Mouse (Mus musculus) CD4-positive, CD25-positive, alpha-beta regulatory T cell, adult 2 months (primary cell): ENCODE results near the gene Lamtor5.
"Not testable (repeated sequence)": the region's sequence is repeated elsewhere in the genome, so short reads cannot be mapped to it uniquely, and the experiment has no call there.

Experiments used
- DNase-seq: peaks from one replicate; pipeline ENCODE4 v3.0.0-alpha.2; 2012; ENCODE audit warnings: low read depth, low spot score

Gene Lamtor5

DNA sequence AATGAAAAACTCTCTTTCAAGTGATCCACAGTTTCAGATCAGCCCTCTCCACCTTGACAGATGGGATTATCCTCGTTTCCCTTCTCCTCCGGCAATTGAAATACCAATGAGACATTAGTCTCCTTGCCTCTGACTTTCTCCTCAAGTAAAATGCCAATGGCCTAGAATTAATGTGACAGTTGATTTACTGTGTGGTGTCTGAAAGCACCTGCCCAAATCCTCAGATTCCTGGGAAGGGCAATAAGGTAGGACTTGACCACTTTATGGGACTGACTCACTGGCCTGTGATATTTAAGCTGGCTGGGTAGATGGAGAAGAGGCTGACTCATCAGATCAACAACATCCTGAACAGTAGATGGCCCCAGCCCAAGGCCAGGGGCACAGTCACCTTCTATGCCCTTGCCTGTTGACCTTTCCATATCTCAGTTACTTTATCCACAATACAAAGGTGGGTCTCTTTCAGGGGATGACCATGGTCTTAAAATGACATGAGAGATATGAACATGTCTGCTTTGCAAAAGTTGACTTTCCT is 11.8 kb upstream of the Lamtor5 start:
- DNase-seq: no peak

DNA sequence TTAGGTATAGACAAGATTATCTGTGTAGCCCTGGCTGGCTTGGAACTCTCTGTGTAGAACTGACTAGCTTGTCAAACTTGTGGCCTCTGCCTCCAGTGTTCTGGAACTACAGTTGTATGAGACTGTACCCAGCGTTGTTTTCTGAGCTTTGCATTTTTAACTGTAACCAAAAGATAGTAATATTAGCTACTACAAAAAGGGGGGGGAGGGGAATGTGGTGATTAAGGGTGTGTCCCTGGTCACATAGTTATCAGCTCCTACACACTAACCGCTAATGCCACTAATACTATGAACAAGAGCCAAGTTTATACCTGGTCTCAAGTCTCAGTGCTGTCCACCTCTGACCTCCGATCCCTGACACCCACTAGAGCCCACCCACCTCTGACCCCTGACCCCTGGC is 6.2 kb upstream of the Lamtor5 start:
- no peak for DNase-seq

DNA sequence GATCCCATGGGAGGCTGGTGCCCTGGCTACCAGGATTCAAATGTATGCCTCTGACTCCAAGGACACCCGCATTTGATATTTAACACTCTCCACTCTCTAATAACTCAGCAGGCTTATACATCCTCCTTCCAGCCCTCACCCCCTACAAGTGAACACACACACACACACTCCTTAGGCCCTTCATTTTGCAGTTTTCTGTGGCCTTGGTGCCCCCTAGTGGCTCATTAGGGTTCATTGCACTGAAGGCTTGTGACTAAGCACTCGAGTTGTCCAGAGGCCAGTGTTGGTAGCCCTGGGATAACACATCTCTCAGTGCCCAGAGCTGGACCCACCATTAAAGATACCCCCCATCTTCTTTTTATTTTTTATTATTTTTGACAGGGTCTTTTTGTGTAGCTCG is 4.8 kb upstream of the Lamtor5 start:
- peak; percentile 83 for DNase-seq

DNA sequence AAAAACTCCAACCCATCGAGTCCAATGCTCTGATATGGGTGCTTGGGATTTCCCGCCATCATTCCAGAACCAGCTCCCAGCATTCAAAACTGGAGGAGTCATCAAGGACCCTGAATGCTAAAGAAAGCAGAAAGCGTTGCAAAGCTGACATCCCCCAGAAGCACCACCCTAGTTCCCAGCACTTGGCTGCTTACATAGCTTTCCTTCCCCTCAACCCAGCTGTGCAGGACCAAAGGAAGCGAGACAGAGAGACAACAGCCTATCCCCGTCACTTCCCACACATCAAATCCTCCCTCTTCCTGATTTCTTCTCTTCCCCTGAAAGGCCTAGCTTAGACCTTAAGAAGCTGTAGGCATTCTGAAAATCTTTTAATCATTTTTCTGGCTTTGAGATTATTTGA is 3.3 kb upstream of the Lamtor5 start:
- DNase-seq: no peak

DNA sequence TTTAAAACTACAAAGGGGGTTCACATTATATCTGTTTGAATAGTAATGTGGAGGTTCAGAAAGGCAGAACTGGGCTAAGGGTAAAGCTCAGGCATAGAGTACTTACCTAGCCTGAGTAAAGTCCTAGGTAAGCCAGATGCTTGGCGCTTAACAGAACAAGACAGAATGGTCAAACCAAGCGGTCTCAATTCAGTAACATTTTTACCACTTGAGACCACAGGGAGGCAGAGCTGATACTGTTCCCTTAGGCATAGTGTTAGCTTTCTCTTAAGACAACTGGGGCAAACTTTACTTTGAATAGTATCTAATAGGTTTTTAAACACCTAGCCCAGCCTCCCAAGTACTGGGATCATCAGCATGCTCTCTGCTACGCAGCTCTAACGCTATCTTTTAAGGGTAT is 2.7 kb upstream of the Lamtor5 start:
- peak; percentile 7 for DNase-seq

DNA sequence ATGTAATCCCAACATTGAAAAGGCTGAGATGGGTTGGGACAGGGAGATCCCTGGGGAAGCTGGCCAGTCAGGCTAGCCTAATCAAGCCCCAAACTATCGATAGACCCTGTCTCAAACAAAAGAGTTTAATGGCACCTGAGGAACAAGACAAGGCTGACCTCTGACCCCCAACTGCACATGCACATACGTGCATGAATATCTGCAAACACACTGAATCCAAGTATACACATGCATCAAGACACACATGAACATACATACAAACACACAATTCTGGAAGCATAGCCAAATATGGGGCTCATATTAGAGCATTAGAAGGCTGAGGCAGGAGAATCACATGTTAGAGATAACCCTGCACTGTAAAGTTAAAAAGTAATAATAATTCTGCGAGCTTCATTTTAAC is 2.0 kb upstream of the Lamtor5 start:
- no peak for DNase-seq

DNA sequence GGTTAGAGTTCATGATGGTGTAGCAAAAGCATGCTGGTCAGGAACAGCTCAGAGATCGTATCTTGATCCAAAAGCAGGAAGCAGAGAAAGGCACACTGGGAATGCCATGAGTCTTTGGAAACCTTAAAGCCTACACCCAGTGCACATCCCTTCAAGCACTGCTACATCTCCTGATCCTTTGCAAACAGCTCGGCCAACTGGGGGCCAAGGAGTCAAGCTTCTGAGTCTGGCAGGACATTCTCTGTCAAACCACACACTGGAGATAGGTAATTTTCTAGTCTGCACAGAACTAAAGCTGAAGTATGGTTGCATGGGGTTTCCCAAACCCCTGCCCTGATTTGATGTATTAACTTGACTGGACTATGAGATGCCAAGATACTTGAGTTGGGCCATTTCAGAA is 7.5 kb downstream of the Lamtor5 start:
- no peak for DNase-seq

DNA sequence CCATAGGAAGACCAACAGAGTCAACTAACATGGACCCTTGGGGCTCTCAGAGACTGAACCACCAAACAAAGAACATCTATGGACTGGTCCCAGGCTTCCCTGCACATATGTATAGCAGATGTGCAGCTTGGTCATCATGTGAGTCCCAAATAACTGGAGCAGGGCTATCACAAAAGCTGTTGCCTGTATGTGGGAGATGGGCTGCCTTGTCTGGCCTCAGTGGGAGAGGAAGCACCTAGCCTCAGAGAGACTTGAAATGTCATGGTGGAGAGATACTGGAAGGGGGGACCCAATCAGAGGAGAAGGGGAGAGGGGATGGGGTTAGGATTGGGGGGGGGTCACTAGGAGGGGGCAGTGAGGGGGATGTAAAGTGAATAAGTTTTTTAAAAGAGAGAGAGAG is 8.7 kb downstream of the Lamtor5 start:
- DNase-seq: no peak

DNA sequence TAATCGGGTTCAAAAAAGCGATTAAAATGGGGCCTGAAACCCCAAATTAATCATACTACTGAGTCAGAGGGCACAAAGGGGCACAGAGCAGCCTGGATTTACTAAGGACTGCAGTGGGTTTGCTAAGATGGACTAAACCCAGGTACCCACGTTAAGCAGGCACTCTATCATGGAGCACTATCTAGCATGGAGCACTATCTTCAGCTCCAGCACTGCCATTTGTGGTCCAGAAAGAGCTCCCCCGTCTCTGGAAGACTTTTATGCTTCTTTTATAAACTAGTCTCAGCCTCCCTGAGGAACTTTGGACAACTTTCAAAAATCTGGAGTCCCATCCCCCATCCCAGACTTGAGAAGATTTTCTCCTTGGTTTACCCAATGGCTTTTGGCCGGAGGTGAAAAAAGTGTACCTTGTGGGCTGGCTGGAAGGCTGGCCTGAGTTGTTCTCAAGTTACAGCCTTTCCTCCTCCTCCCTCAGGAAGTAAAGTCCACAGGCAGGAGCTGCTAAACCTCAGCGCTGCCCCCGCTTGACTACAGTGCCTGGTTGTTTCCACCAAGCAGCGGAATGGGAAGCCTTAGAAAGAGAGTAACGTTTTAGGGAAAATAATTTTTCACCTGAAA is 12.2 kb downstream of the Lamtor5 start, which contains the start of gene Slc16a4:
Slc16a4 (plus strand) TSS at position 467 of the 618 bp plus-strand sequence.
- DNase-seq: no peak

DNA sequence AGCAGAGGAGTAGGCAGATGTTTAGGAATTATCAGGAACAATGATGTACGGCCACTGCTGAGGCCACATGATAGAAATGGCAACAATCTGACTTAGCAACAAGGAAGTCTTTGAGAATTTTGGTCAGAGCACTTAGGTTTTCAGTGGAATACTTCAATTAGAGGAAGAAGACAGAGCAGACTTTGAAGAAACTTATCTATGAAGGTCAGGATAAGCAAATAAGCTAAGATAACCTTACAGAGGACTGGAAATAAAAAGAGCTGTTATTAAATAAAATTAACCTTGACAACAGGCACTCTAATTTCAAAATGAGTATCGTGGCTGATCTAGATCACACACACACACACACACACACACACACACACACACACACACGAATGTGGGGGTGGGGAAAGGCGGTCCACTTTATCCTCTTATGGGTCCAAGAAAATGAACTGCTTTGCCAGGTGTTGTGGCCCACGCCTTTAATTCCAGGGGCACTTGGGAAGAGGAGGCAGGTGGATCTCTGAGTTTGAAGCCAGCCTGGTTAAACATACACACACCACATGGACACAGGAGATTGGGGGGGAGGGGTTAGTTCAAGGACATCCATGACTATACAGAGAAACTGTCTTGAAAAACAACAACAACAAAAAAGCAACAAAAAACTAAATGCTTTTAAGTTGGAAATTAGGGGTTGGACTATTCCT is 17.2 kb downstream of the Lamtor5 start:
- no peak for DNase-seq

DNA sequence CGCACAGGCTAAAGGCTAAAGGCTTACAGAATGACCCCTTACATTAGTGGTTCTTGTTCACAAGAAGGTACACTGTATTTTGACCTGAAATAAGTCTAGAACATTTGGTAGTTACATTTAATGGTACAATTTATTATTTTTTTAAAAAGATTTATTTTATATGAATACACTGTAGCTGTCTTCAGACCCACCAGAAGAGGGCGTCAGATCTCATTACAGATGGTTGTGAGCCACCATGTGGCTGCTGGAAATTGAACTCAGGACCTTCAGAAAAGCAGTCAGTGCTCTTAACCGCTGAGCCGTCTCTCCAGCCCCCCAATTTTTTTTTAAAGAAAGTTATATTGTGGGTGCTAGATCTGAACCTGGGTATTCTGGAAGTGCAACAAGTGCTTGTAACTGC is 18.3 kb downstream of the Lamtor5 start:
- not testable (repeated sequence) for DNase-seq

DNA sequence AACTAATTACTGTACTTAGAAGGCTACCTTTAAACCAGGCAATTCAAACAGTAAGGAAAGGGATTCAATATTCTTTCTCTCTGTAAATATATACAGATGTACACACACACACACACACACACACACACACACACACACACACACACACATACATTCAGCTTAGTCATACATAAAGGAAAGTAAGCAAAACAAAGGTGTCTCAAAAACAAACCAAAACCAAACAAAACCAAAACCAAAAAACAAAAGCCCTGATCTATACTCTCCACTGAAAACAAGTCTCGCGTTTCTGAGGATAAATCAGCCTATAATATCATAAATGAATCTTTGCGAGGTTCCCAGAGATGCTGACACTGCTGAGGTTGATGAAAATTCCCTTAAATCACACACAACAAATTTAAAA is 38.7 kb downstream of the Lamtor5 start:
- DNase-seq: no peak

DNA sequence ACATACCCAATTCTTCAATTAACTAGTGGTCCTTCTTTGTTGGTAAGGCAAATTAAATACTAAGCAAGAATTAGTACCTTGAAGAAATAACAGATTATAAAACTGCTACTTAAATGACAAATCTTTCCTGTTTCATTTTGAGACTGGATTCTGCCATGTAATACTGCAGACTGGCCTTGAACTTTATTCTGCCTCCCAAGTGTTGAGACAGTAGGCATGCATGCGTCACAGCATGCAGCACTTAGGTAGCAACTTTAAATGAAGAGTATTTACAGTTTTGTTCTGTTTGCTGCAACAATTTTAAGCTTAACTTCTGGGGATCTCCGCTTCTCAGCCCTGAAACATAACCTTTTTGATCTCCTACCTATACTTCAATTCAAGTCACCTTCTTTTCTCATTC is 42.5 kb downstream of the Lamtor5 start:
- no peak for DNase-seq

DNA sequence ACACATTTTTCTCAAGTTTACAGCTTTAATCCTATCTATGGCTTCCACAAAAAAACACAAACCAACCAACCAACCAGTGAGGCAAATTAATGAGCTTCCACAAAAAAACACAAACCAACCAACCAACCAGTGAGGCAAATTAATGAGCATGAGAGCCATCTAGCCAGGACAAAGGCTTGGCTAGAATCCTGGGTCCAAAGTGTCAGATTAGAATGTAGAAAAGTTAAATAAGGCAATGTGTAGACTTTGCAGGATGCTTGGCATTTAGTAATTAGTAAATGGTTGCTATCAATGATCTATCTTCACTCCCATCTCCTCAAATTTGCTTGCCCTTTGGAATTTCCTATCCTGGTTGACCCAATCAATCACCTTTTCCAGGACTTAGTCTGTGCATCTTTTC is 43.1 kb downstream of the Lamtor5 start:
- no peak for DNase-seq

DNA sequence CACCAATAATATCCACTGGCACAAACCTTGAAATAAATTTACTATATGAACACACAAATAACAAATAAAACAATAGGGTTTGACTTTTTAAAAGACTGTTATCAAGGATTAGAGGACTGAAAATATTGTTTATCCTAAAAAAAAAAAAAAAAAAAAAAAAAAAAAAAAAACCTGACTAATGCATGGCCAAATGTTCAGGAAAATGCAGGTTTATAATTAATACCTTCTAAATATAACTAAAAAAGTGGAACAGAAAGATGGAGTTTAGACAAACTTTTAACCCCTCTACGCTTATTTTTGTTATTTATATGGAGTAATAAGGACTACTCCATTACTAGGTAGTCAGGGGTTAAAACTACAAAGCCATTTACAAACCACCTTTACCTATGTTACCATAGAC is 47.8 kb downstream of the Lamtor5 start:
- DNase-seq: no peak

DNA sequence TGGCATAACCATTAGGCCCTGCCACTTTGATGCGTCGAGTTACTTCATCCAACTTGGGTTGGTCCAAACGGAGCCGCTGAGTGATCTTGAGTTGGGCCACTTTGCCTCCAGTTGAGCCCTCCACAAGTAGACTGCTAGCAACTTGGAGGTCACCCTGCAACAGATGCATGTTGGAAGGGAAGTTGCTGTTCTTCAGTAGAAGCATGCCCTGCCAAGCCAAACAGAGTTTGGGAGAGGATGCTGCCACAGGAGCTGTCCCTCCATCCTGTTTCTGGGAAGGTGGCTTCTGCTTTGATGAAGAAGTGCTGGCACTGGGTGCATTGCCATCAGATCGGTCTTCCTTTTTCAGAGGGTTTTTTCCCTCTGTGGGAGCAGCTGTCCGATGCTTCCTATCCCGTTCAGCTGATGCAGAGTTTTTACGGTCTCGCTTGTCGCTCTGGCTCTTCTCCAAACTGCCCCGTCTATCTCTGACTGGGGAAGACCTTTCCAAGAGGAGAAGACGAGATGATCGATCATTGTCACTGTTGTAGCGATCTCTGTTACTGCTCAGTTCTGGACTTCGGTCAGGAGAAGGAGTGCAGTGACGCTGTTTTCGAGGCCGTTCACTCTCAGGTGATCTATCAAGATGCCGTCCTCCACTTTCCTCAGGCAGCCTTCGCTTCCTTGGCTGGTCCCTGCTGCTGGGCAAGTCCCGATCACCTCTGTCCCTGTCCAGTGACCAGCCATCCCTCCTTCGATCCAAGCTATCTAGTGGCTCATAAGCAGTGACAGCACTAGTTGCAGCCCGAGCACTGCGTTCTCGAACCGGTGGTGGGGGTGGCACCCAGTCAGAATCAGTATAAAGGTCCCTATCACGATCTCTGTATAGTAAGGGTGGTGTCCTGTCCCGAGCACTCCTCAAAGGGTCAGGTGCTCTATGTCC is 52.1 kb downstream of the Lamtor5 start:
- DNase-seq: no peak

DNA sequence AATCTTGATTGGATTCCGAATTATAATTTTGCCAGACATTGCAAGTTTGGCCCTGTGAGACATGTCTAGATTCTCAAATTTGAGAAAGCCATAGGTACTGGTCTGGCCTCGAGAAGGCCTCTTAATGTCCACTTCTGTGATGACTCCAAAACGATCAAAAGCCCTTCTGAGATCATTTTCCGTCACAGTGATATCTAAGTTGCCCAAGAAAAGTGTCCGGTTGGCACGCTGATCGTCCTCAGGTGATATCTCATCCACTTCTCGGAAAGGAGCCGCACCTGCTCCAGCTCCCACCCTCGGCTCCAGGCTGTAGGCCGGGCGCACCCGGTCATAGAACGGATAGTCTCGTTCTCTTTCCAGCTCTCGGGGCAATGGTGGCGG is 53.1 kb downstream of the Lamtor5 start:
- DNase-seq: no peak

DNA sequence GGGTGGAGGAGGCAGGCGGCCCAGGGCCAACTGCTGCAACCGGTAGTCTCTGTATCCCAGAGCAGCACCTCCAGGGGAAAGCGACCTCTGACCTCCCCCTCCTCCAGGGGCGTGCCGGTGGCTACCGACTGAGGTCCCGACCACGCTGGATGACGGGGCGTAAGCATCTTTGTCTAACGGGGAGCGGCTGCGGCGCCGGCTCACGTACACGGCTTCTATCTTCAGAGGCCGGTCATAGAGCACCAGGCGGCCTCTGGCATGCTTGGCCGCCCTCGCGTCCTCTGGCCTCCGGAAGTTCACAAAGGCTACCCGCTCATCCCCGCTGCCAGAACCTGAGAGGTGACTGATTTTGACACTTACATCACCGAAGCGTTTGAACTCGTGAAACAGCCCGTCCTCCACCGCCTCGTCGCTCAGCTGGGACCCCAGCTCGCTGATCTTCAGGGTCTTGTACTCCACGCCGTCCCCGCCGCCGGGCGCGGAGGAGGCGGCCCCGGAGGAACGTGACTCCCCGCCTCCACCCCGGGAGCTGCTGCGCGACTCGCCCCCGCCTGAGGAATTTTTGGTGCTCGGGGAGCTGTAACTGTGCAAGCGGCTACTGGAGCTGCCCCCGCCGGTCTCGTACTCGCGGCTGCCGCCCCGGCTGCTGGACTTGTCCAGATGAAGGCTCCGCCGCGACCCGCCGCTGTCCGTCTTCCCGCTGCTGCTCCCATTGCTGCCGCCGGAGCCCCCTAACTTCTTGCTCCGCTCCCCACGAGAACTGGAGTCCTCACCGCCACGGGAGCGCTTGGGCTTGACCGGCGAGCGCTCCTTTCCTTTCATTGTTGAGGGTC is 53.7 kb downstream of the Lamtor5 start:
- DNase-seq: peak; percentile 57

DNA sequence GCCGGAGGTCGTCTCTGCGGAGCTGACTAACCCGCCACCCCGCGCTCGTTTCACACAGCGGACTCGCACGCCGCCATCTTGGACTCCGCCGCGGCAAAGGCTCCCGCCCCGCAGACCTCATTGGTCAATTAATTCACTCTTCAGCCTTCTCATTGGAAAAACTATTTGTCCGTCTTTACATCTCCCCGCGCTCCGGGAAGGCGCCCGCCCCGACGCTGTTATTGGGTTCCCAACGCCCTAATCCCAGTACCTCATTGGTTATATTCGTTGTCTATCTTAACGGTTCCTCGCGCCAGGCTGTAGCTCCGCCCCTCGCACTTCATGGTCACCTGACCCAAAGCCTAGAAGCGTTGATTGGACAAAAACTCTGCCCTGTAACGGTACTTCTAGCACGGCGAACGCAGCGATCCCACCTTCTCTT is 54.3 kb downstream of the Lamtor5 start:
- DNase-seq: peak; percentile 99
